Mouse (Mus musculus): ENCODE results near the gene Ndufs3. TPM values are rescaled to one million over a fixed set of nuclear protein-coding genes. Genes with fewer than 3 reads are reported as not detected.

The Ndufs3 gene
- polyA plus RNA-seq, 1 experiment from 2014 or later: 212 TPM

GRCm38 (mm10) chr2:90847681-90848050 is 57.0 kb downstream of the Ndufs3 start:
- Histone ChIP-seq H3K36me3 (ENCODE audit: control insufficient read depth, insufficient read depth, low read length) (peaks cover 25% of the 10 kb centered on the region), H3K27me3 (ENCODE audit: control insufficient read depth, insufficient read depth, low read length) (no peaks in the 10 kb centered on the region), H3K4me2 (ENCODE audit: low read length) (peak overlapping the region; percentile 63), H3K4me3 (replicated peaks; ENCODE audit: low read depth, low read length) (peak overlapping the region; percentile 87), H3K9ac (replicated peaks; ENCODE audit: low read length) (peak overlapping the region; percentile 86), H3K9me3 (ENCODE audit: control insufficient read depth, low read length) (no peaks in the 10 kb centered on the region), H3K4me1 (ENCODE audit: control insufficient read depth, insufficient read depth, low read length) (peaks cover 23% of the 10 kb centered on the region), H3K27ac (replicated peaks; ENCODE audit: low read depth, low read length) (peak overlapping the region; percentile 90)
- under 1% methylated on average over 13 of the region's 13 CpGs for WGBS
- DNase-seq (peak; percentile 66), ATAC-seq (ENCODE audit: low FRiP score, low TSS enrichment) (no peak)

GRCm38 (mm10) chr2:90846955-90847680 is 57.5 kb downstream of the Ndufs3 start, which contains the start of gene Mtch2:
Gene Mtch2 (plus strand): TSS chr2:90847155.
- ATAC-seq (ENCODE audit: low FRiP score, low TSS enrichment): peak; percentile 96
- under 1% methylated on average over 66 of the region's 67 CpGs for WGBS
- H3K27ac ChIP-seq (replicated peaks; ENCODE audit: low read depth, low read length): peak within 1 kb of the TSS; percentile 90

GRCm38 (mm10) chr2:90846597-90846954 is 58.1 kb downstream of the Ndufs3 start:
- H3K4me3 ChIP-seq (replicated peaks; ENCODE audit: low read depth, low read length): peak overlapping the region; percentile 87
- peaks cover 23% of the 10 kb centered on the region for H3K4me1 ChIP-seq (ENCODE audit: control insufficient read depth, insufficient read depth, low read length)
- H3K27me3 ChIP-seq (ENCODE audit: control insufficient read depth, insufficient read depth, low read length): no peaks in the 10 kb centered on the region
- H3K4me2 ChIP-seq (ENCODE audit: low read length): peak overlapping the region; percentile 63
- H3K36me3 ChIP-seq (ENCODE audit: control insufficient read depth, insufficient read depth, low read length): peaks cover 22% of the 10 kb centered on the region
- peak overlapping the region; percentile 86 for H3K9ac ChIP-seq (replicated peaks; ENCODE audit: low read length)
- ATAC-seq (ENCODE audit: low FRiP score, low TSS enrichment): no peak; the same call in 1 of the 2 replicates
- H3K27ac ChIP-seq (replicated peaks; ENCODE audit: low read depth, low read length): peak overlapping the region; percentile 90
- WGBS: 1% methylated on average over 8 of the region's 8 CpGs
- DNase-seq: no peak
- no peaks in the 10 kb centered on the region for H3K9me3 ChIP-seq (ENCODE audit: control insufficient read depth, low read length)

More at GRCm38 (mm10) chr2:90846955-90847680, 57.5 kb downstream of the Ndufs3 start, which contains the start of gene Mtch2:
- peaks cover 25% of the 10 kb centered on the region for H3K36me3 ChIP-seq (ENCODE audit: control insufficient read depth, insufficient read depth, low read length)
- H3K4me1 ChIP-seq (ENCODE audit: control insufficient read depth, insufficient read depth, low read length): peaks cover 23% of the 10 kb centered on the region
- peak within 1 kb of the TSS; percentile 63 for H3K4me2 ChIP-seq (ENCODE audit: low read length)
- H3K4me3 ChIP-seq (replicated peaks; ENCODE audit: low read depth, low read length): peak within 1 kb of the TSS; percentile 87
- peak within 1 kb of the TSS; percentile 86 for H3K9ac ChIP-seq (replicated peaks; ENCODE audit: low read length)
- peak; percentile 99 for DNase-seq
- no peaks in the 10 kb centered on the region for H3K9me3 ChIP-seq (ENCODE audit: control insufficient read depth, low read length)
- no peaks in the 10 kb centered on the region for H3K27me3 ChIP-seq (ENCODE audit: control insufficient read depth, insufficient read depth, low read length)

- peak overlapping the region; percentile 90 for H3K27ac ChIP-seq (replicated peaks; ENCODE audit: low read depth, low read length)
- peak overlapping the region; percentile 86 for H3K9ac ChIP-seq (replicated peaks; ENCODE audit: low read length)
- ATAC-seq (ENCODE audit: low FRiP score, low TSS enrichment): no peak
- peaks cover 18% of the 10 kb centered on the region for H3K36me3 ChIP-seq (ENCODE audit: control insufficient read depth, insufficient read depth, low read length)
- peak overlapping the region; percentile 63 for H3K4me2 ChIP-seq (ENCODE audit: low read length)
- WGBS: 49% methylated on average over 6 of the region's 6 CpGs
- no peaks in the 10 kb centered on the region for H3K9me3 ChIP-seq (ENCODE audit: control insufficient read depth, low read length)
- no peaks in the 10 kb centered on the region for H3K27me3 ChIP-seq (ENCODE audit: control insufficient read depth, insufficient read depth, low read length)
- peaks cover 23% of the 10 kb centered on the region for H3K4me1 ChIP-seq (ENCODE audit: control insufficient read depth, insufficient read depth, low read length)
- H3K4me3 ChIP-seq (replicated peaks; ENCODE audit: low read depth, low read length): peak overlapping the region; percentile 87
- DNase-seq: peak; percentile 18
These were observed 58.5 kb downstream of the Ndufs3 start for GRCm38 (mm10) chr2:90846171-90846570.

GRCm38 (mm10) chr2:90845234-90845633 is 59.4 kb downstream of the Ndufs3 start:
- H3K4me3 ChIP-seq (replicated peaks; ENCODE audit: low read depth, low read length): no peak overlapping the region
- peaks cover 23% of the 10 kb centered on the region for H3K4me1 ChIP-seq (ENCODE audit: control insufficient read depth, insufficient read depth, low read length)
- no peak overlapping the region for H3K27ac ChIP-seq (replicated peaks; ENCODE audit: low read depth, low read length)
- DNase-seq: no peak
- no peaks in the 10 kb centered on the region for H3K27me3 ChIP-seq (ENCODE audit: control insufficient read depth, insufficient read depth, low read length)
- H3K36me3 ChIP-seq (ENCODE audit: control insufficient read depth, insufficient read depth, low read length): peaks cover 8% of the 10 kb centered on the region
- H3K9me3 ChIP-seq (ENCODE audit: control insufficient read depth, low read length): no peaks in the 10 kb centered on the region
- H3K9ac ChIP-seq (replicated peaks; ENCODE audit: low read length): no peak overlapping the region
- WGBS: 79% methylated on average over 5 of the region's 5 CpGs
- ATAC-seq (ENCODE audit: low FRiP score, low TSS enrichment): no peak
- no peak overlapping the region for H3K4me2 ChIP-seq (ENCODE audit: low read length)

Other genes starting within 250 kb of the Ndufs3 start
- gene Nup160, start 227.6 kb downstream of the Ndufs3 start, polyA plus RNA-seq (2014; fragmentation: Nextera tagmentation; extraction: Ambion mirVana): 23.7 and 32.0 TPM in 2 replicates
- gene Fnbp4, start 159.5 kb downstream of the Ndufs3 start, polyA plus RNA-seq (2014; fragmentation: Nextera tagmentation; extraction: Ambion mirVana): 86.3 and 113 TPM in 2 replicates
- gene Agbl2, start 122.1 kb downstream of the Ndufs3 start, polyA plus RNA-seq (2014; fragmentation: Nextera tagmentation; extraction: Ambion mirVana): 0.26 and 0.30 TPM in 2 replicates
- 280 and 285 TPM in 2 replicates for gene Mtch2, start 57.7 kb downstream of the Ndufs3 start, polyA plus RNA-seq (2014; fragmentation: Nextera tagmentation; extraction: Ambion mirVana)
- 95.3 and 152 TPM in 2 replicates for gene C1qtnf4, start 19.0 kb downstream of the Ndufs3 start, polyA plus RNA-seq (2014; fragmentation: Nextera tagmentation; extraction: Ambion mirVana)
- gene Kbtbd4, start 87 bp downstream of the Ndufs3 start, polyA plus RNA-seq (2014; fragmentation: Nextera tagmentation; extraction: Ambion mirVana): 48.6 and 55.2 TPM in 2 replicates
- 83.9 and 95.3 TPM in 2 replicates for gene Celf1, start 35.6 kb upstream of the Ndufs3 start, polyA plus RNA-seq (2014; fragmentation: Nextera tagmentation; extraction: Ambion mirVana)
- gene Rapsn, start 130.8 kb upstream of the Ndufs3 start, polyA plus RNA-seq (2014; fragmentation: Nextera tagmentation; extraction: Ambion mirVana): 0.57 TPM in 2 replicates
- gene Psmc3, start 149.2 kb upstream of the Ndufs3 start, polyA plus RNA-seq (2014; fragmentation: Nextera tagmentation; extraction: Ambion mirVana): 232 and 271 TPM in 2 replicates
- 21.9 and 26.7 TPM in 2 replicates for gene Slc39a13, start 165.6 kb upstream of the Ndufs3 start, polyA plus RNA-seq (2014; fragmentation: Nextera tagmentation; extraction: Ambion mirVana)
- gene Spi1, start 177.6 kb upstream of the Ndufs3 start, polyA plus RNA-seq (2014; fragmentation: Nextera tagmentation; extraction: Ambion mirVana): 1.2 and 2.4 TPM in 2 replicates
- not detected in 2 replicates for gene Mybpc3, start 213.3 kb upstream of the Ndufs3 start, polyA plus RNA-seq (2014; fragmentation: Nextera tagmentation; extraction: Ambion mirVana)

Data from midbrain, embryonic 14.5 days (tissue).